Mouse (Mus musculus): ENCODE measurements around the gene Hsd17b1. TPM values are rescaled to one million over a fixed set of nuclear protein-coding genes. Genes with fewer than 3 reads are reported as not detected.

The Hsd17b1 gene
- polyA plus RNA-seq, 1 experiment from 2014 or later, result 0.37 TPM

DNA sequence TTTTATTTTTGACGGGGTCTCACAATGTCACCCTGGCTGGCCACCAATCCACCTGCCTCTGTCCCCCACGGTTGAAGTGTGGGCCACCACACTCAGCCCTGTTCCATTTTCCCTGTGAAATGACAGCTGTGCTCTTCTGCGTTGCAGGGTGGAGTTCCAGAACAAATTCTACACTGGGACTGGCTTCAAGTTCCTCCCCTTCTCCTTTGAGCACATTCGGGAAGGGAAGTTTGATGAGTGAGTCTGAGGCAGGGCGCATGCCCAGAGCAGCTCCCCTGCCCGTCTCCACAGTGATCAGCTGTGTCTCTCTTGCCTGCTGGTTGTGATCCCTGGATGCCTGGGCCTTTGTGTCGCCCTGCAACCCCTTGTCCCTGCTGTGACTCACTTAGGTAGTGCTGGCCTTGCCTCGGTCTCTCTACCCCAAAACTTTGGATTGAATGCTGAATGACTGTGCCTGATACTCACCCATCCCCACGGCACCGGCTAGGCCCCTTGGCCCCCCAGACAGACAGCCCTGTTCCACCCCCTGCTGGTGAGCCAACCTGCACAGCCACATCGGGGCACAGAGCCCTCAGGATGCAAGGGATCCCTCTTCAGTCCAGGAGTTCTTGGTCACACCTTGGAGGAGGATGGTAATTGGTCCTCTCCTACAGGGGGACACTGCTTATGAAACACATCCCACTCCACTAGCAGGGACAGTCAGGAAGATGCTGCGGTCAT is 15.9 kb upstream of the Hsd17b1 start:
- Histone ChIP-seq H3K27me3 (replicated peaks) (no peaks in the 10 kb centered on the region), H3K36me3 (replicated peaks) (peaks cover 39% of the 10 kb centered on the region), H3K9ac (no peak overlapping the region), H3K4me3 (no peak overlapping the region), H3K27ac (no peak overlapping the region), H3K9me3 (no peaks in the 10 kb centered on the region), H3K4me2 (no peak overlapping the region), H3K4me1 (peaks cover 7% of the 10 kb centered on the region)
- ATAC-seq (replicated peaks), result no peak
- WGBS, result 78% methylated on average over 12 of the region's 12 CpGs

DNA sequence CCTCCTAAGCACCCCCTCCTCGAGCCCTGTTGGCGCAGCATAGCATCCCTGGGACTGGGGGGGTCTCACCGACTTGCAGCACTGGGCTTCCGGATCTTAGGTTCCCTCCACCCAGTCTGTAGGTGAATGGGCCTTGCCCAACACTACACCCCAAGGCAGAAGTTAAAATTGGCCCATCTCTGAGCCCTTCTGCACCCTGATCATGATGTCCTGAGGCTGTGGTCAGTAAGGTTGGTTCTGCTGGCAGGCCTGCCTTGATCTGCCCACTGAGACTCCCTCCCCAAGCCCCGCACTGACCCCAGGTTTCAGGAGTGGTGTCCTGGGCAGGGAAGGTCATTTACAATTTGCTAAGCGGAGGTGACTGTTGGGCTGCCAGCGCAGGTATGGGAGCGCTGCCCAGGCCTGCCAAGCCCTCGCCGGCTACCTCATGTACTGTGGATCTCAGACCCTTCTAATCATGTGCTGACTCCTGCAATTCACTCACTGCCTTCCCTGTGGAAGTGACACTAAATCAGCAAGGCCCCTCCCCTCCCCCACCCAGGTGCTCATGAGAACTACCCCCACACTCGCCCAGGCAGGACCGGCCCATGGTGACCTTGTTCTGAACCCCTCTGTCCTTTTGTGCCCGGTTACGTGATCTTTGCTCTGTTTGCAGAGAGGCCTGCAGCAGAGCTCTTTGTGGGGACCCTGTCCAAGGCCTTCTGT is 15.1 kb upstream of the Hsd17b1 start:
- Histone ChIP-seq H3K36me3 (replicated peaks) (peaks cover 37% of the 10 kb centered on the region), H3K27me3 (replicated peaks) (no peaks in the 10 kb centered on the region; the same call in 1 of the 2 replicates), H3K9ac (no peak overlapping the region), H3K27ac (peak overlapping the region; percentile 30), H3K9me3 (no peaks in the 10 kb centered on the region), H3K4me1 (peaks cover 8% of the 10 kb centered on the region), H3K4me3 (no peak overlapping the region), H3K4me2 (no peak overlapping the region)
- WGBS, result 84% methylated on average over 14 of the region's 14 CpGs
- no peak for ATAC-seq (replicated peaks)

DNA sequence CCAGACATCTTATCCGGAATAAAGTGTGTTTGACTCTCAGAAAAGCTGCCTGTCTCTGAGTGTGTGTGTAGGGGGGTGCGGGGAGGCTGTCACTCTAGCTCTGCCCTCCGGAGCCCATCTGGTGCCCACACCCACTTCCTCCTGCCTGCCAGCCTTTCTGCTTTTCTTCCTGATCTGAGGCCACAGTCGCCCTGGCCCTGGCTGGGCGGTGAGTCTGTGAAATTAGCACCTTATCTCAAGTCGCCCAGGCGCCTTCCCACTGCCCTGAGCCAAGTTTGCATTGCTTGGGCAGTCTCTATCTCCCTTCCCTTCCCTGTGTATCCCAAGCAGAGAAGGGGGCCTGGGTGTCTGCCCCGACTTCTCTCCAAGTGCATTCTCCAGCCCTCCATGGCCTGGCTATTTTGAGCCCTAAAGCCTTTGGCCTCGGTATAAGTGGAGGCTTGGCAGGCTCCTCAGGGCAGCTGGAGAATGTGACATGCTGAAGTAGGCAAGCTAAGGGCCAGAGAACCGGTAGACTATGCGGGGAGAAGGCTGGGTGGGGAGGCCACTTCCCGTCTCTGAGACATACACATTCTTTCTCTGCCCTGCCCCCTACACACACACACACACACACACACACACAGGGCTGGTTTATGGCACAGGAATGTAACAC is 14.4 kb upstream of the Hsd17b1 start:
- peak overlapping the region; percentile 30 for H3K27ac ChIP-seq
- no peak overlapping the region for H3K4me3 ChIP-seq
- peaks cover 30% of the 10 kb centered on the region for H3K36me3 ChIP-seq (replicated peaks)
- H3K9me3 ChIP-seq, result no peaks in the 10 kb centered on the region
- H3K4me2 ChIP-seq, result no peak overlapping the region
- no peaks in the 10 kb centered on the region; the same call in 1 of the 2 replicates for H3K27me3 ChIP-seq (replicated peaks)
- H3K4me1 ChIP-seq, result peaks cover 8% of the 10 kb centered on the region
- WGBS, result 68% methylated on average over 12 of the region's 12 CpGs
- ATAC-seq (replicated peaks), result no peak
- no peak overlapping the region for H3K9ac ChIP-seq

DNA sequence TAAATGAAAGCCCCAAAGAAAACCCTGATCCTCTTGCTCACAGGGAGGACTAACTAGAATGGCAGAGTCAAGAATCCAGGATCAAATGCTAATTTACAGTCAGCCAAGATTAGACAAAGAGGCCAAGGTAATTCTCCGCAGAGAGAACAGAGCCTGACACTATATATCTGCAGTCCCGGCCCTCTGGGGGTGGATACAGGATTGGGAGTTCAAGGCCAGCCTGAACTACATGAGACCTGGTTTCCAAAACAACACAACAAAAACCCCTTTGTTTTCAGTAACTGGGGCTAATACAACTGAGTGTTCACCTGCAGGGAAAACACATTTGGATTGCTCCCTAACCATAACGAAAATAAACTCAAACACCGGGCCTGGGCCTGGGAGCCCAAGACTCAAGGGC is 13.7 kb upstream of the Hsd17b1 start:
- WGBS, result 81% methylated on average over 4 of the region's 4 CpGs
- Histone ChIP-seq H3K4me2 (no peak overlapping the region), H3K4me3 (no peak overlapping the region), H3K9ac (no peak overlapping the region), H3K9me3 (no peaks in the 10 kb centered on the region), H3K27me3 (replicated peaks) (no peaks in the 10 kb centered on the region; the same call in 1 of the 2 replicates), H3K36me3 (replicated peaks) (peaks cover 26% of the 10 kb centered on the region), H3K4me1 (peaks cover 12% of the 10 kb centered on the region), H3K27ac (0 out of 2 replicates have a peak overlapping the region, but pooled peaks have one; percentile 30)
- no peak for ATAC-seq (replicated peaks)

DNA sequence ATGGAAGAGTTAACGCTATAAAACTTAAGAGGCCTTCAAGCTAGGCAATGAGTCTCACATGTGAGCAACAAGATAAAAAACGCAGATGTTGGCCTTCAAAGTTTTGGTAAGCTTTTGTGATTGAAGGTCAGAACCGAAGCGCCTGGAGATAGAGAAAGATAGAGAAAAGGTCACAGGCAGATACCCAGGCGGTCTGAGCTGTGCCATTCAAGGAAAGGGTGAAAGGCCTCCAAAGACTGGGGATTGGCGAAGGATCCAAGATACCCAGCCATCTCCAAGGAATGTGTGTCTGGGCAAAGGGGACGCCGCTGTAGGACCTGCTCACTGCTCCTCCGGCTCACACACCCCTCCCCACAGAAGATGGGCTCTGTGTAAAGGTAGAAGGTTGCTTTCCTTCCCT is 13.2 kb upstream of the Hsd17b1 start:
- Histone ChIP-seq H3K4me3 (no peak overlapping the region), H3K27ac (no peak overlapping the region), H3K9ac (no peak overlapping the region), H3K9me3 (no peaks in the 10 kb centered on the region), H3K4me1 (peaks cover 13% of the 10 kb centered on the region), H3K27me3 (replicated peaks) (no peaks in the 10 kb centered on the region; the same call in 1 of the 2 replicates), H3K4me2 (no peak overlapping the region), H3K36me3 (replicated peaks) (peaks cover 21% of the 10 kb centered on the region)
- no peak for ATAC-seq (replicated peaks)
- WGBS, result 94% methylated on average over 9 of the region's 9 CpGs

DNA sequence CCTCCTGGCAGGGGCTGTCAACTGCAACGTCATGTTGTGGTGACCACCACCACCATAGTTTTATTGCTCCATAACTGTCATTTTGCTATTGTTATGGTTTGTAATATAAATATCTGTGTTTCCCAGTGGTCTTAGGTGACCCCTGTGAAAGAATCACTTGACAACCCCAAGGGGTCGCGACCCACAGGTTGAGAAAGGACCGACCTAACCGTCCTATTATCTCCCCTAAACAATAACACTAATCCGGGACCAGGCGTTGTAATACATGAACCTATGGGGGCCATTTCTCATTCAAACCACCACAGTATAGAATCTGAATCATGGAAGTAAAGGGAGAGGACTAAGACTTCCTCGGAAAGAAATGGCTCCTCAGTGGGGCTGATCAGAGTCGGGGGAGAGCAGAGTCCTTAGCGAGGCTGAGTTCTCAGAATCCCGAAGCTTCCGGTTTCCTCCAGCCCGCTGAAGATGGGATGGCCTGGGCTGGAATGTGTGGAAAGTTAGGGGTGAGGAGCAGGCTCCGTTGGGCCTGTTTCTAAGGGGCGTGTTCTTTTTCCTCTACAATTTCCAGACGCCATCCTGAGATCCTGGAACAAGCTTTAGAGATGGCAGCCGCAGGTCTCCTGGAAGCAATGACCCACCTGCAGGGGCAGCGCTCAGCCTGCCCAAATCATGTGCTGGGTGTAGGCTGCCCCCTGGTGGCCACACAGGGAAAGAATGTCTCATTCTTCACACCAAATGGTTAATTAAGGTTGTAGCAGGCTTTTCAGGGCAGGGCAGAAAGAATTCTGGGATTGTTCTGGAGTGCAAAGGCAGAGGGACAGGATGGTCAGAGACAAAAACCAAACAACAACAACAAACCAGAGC is 11.4 kb upstream of the Hsd17b1 start:
- Histone ChIP-seq H3K9ac (peak overlapping the region; percentile 35), H3K4me2 (peak overlapping the region; percentile 58), H3K9me3 (no peaks in the 10 kb centered on the region), H3K4me3 (peak overlapping the region; percentile 28), H3K36me3 (replicated peaks) (peaks cover 16% of the 10 kb centered on the region), H3K4me1 (peaks cover 22% of the 10 kb centered on the region), H3K27me3 (replicated peaks) (no peaks in the 10 kb centered on the region; the same call in 1 of the 2 replicates), H3K27ac (0 out of 2 replicates have a peak overlapping the region, but pooled peaks have one; percentile 30)
- WGBS, result 16% methylated on average over 18 of the region's 18 CpGs
- ATAC-seq (replicated peaks), result no peak

DNA sequence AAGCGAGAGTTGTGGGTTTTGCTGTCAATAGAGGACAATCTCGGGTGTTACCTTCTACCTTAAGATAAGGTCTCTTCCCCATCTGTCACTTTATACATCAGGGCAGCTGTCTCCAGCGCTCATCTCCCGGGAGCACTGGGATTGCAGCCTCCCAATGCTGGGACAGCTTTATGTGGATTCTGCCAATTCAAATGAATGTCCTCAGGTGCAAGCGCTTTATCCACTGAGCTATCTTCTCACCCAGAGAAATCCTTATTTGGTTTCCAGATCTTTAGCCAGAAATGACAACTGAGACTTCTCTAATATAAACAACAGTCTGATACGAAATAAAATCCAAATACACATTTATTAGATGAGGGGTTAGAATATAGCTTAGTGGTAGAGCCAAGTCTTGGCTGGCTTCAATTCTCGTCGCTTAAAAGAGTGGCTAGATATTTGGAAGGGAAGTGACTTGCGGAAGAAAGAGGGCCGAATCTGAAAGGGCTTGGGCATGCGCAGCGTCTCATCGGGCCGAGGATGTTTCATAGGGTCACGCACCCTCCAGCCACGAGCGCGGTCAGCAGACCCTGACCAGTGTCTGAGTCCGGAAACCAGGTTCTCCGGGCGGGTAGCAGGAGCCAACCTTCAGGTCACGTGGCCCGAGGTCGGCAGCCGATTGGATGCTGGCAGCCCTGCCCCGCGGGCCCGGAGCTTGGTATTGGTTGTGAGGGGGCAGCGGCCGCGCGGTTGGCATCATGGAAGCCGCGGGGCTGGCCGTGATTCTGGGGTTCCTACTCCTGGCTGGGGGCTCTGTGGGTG is 8.6 kb upstream of the Hsd17b1 start, which contains the start of gene Naglu:
Gene Naglu (plus strand): TSS at position 622 of the 798 bp plus-strand sequence.
- peak; percentile 92 for ATAC-seq (replicated peaks)
- Histone ChIP-seq H3K4me2 (peak within 1 kb of the TSS; percentile 94), H3K27me3 (replicated peaks) (no peaks in the 10 kb centered on the region; the same call in 1 of the 2 replicates), H3K9ac (peak within 1 kb of the TSS; percentile 90), H3K36me3 (replicated peaks) (no peaks in the 10 kb centered on the region), H3K27ac (peak within 1 kb of the TSS; percentile 84), H3K4me1 (peaks cover 22% of the 10 kb centered on the region), H3K4me3 (peak within 1 kb of the TSS; percentile 78), H3K9me3 (no peaks in the 10 kb centered on the region)
- 4% methylated on average over 35 of the region's 35 CpGs for WGBS

DNA sequence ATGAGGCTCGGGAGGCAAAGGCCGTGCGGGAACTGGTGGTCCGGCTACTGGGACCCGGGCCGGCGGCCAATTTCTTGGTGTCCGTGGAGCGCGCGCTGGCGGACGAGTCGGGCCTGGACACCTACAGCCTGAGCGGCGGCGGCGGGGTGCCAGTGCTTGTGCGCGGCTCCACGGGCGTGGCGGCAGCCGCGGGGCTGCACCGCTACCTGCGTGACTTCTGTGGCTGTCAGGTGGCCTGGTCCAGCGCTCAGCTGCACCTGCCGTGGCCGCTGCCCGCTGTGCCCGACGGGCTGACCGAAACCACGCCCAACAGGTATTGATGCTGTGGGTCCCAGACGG is 8.1 kb upstream of the Hsd17b1 start:
- ATAC-seq (replicated peaks), result peak; percentile 74
- Histone ChIP-seq H3K27ac (peak overlapping the region; percentile 84), H3K27me3 (replicated peaks) (no peaks in the 10 kb centered on the region; the same call in 1 of the 2 replicates), H3K4me2 (peak overlapping the region; percentile 94), H3K36me3 (replicated peaks) (no peaks in the 10 kb centered on the region), H3K9ac (peak overlapping the region; percentile 90), H3K4me3 (peak overlapping the region; percentile 78), H3K9me3 (no peaks in the 10 kb centered on the region), H3K4me1 (peaks cover 22% of the 10 kb centered on the region)
- under 1% methylated on average over 36 of the region's 36 CpGs for whole genome bisulfite sequencing

DNA sequence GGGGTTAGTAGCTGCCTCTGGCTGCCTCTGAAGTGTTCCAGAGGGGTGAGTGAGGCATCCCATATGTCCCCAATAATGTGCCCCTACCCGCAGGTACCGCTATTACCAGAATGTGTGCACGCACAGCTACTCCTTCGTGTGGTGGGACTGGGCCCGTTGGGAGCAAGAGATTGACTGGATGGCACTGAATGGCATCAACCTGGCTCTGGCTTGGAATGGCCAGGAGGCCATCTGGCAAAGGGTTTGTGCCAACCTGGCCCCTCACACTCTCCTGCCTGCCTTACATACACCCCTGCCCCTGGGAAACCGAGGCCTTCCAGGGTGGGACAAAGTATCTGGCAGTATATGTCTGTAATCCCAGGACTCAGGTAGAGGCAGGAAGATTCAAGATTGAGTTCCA is 7.2 kb upstream of the Hsd17b1 start:
- H3K4me1 ChIP-seq, result peaks cover 22% of the 10 kb centered on the region
- peak overlapping the region; percentile 90 for H3K9ac ChIP-seq
- no peaks in the 10 kb centered on the region for H3K36me3 ChIP-seq (replicated peaks)
- H3K9me3 ChIP-seq, result no peaks in the 10 kb centered on the region
- H3K27ac ChIP-seq, result no peak overlapping the region
- no peak for ATAC-seq (replicated peaks)
- WGBS, result 72% methylated on average over 6 of the region's 6 CpGs
- no peaks in the 10 kb centered on the region; the same call in 1 of the 2 replicates for H3K27me3 ChIP-seq (replicated peaks)
- peak overlapping the region; percentile 94 for H3K4me2 ChIP-seq
- H3K4me3 ChIP-seq, result peak overlapping the region; percentile 78

DNA sequence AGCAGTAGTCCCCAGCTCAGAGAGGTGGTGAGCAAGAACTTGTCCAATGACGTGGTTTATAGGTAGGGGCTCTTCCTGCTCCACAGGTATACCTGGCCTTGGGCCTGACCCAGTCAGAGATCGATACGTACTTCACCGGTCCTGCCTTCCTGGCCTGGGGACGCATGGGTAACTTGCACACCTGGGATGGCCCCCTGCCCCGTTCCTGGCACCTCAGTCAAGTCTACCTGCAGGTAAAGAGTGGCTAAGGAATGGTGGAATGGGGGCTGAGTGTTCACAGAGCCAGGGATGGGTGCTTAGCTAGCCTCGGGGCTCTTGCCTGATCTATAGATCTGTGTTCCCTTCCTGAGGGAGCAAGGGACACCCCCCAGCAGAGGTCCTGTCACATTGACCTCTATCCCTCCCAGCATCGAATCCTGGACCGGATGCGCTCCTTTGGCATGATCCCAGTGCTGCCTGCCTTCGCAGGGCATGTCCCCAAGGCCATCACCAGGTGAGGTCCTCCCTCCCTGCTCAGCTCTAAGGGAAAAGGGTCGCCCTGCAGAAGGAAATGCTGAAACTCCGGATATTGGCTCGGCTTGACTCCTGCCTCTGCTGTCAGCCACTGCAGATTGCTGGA is 6.3 kb upstream of the Hsd17b1 start:
- Histone ChIP-seq H3K9me3 (no peaks in the 10 kb centered on the region), H3K4me3 (no peak overlapping the region), H3K4me1 (peaks cover 18% of the 10 kb centered on the region), H3K27me3 (replicated peaks) (peaks cover 4% of the 10 kb centered on the region), H3K4me2 (no peak overlapping the region), H3K36me3 (replicated peaks) (no peaks in the 10 kb centered on the region), H3K9ac (no peak overlapping the region), H3K27ac (no peak overlapping the region)
- WGBS, result 73% methylated on average over 14 of the region's 14 CpGs
- ATAC-seq (replicated peaks), result no peak

DNA sequence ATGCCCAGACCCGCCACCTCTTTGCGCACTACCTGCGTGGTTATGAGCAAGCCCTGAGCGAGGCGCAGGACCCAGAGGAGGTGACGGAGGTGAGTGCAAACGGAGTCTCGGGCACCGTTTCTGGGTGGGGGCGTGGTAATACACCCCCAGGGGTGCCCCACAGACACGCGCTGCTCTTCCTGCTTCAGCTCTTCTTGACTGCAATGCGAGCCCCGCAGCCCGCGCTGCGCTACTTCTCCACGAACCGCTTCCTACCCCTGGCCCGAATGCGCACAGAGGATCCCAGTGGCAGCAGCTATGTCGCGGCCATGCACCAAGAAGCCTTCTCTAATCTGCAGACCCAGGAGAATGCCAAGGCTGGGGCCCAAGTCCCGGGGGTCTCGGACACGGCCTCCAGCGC is 1.5 kb downstream of the Hsd17b1 start:
- 4% methylated on average over 27 of the region's 27 CpGs for WGBS
- no peak overlapping the region; the same call in 1 of the 2 replicates for H3K4me2 ChIP-seq

More for the DNA sequence above, 1.5 kb downstream of the Hsd17b1 start:
- H3K27me3 ChIP-seq (replicated peaks), result peaks cover 46% of the 10 kb centered on the region
- no peak overlapping the region for H3K9ac ChIP-seq
- peak overlapping the region; percentile 11; the same call in 1 of the 2 replicates for H3K4me3 ChIP-seq
- no peaks in the 10 kb centered on the region for H3K36me3 ChIP-seq (replicated peaks)
- H3K4me1 ChIP-seq, result peaks cover 20% of the 10 kb centered on the region
- no peak for ATAC-seq (replicated peaks)
- H3K27ac ChIP-seq, result no peak overlapping the region
- H3K9me3 ChIP-seq, result no peaks in the 10 kb centered on the region
